Mouse (Mus musculus): ENCODE measurements around the gene Fam71a.

The Fam71a gene

GRCm38 (mm10) chr1:191164717-191165116 is at the start of gene Fam71a:
TSS of gene Fam71a (minus strand) at chr1:191164817.
- DNase-seq (ENCODE audit: low spot score) = no peak

DNA sequence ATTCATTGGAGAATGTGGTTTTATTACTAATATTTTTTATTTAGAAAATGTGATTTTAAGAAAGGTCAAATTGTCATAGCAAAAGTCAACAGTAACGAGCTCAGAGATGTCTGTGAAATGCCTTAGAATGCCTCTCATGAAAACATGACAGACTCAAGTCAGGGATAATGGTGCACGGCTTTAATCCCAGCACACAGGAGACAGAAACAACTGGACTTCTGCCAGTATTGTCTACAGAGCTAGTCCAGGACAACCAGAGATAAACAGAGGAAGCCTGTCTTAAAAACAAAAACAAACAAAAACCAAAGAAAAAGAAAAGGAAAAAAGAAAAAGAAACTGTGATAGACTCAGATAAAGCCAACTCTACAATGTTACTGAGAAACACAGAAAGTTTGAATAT is 46.5 kb upstream of the Fam71a start:
- DNase-seq (ENCODE audit: low spot score) = no peak

DNA sequence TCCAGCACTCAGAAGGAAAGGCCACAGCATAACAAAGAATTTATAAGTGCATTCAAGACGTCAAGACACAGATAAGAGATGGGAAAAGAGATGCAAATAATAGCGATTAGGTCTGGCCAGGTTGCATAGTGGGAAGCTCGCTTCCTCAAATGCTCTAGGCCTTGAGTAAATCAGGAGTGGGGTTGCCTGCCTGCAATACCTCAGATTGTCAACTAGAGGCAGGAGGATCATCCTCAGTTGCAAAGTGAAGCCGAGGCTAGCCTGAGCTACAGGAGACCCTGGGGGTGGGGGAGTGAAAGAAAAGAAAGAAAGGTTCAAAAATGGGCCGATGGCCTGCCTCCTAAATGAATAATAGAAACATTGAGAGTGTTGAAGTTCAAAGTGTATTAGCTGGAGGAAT is 41.2 kb upstream of the Fam71a start:
- no peak for DNase-seq (ENCODE audit: low spot score)

- DNase-seq (ENCODE audit: low spot score) = no peak
These were observed 40.3 kb upstream of the Fam71a start for GRCm38 (mm10) chr1:191204876-191205275.

DNA sequence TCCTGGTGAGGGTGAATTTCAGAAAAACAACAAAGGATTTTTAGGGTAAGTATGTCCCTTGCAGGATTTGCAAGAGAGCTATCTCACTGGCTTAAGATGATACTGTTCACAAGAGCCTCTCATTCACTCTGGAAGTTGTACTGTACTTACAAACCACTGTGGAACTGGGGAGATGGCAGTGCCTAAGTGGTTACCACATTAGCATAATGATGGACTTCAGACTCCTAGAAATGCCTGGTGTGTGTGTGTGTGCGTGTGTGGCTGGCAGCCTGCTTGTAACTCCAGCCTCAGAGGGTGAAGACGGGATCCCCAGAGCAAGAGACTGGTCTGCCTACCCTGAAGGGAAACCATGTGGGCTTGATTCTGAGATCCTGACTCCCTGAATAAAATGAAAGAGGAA is 38.9 kb upstream of the Fam71a start:
- no peak for DNase-seq (ENCODE audit: low spot score)

DNA sequence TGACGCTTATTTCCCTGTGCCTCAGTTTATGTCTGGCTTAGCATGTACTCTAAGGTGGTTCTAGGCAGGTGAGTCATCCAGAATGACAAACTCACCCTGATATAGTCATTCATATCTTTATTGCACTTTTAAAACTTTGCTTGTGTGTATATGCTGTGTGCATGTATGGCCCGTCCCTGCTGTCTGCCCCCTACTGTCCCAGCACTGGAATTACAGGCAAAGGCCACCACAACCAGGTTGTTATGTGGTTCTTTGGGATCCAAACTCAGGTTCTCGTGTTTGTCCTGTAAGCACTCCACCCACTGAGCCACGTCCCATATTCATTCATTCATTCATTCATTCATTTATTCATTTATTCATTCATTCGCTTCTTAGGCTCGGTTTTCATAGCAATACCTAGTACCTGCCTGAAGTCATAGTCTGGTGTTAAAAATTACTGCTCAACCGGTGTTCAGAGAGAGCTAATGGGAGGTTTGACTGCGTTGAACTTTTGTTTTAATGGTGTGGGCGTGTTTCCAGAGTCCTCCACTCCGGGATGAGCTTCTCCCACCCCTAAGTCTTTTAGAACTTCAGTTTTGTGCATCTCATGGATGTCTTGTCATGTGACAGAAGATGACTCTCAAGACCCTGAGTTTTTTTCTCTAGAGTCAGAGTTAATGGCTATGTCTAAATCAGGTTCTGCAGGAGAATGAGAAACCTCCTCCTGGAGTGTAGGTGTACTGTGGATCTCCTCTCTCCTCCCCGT is 37.8 kb upstream of the Fam71a start:
- DNase-seq (ENCODE audit: low spot score) = no peak

DNA sequence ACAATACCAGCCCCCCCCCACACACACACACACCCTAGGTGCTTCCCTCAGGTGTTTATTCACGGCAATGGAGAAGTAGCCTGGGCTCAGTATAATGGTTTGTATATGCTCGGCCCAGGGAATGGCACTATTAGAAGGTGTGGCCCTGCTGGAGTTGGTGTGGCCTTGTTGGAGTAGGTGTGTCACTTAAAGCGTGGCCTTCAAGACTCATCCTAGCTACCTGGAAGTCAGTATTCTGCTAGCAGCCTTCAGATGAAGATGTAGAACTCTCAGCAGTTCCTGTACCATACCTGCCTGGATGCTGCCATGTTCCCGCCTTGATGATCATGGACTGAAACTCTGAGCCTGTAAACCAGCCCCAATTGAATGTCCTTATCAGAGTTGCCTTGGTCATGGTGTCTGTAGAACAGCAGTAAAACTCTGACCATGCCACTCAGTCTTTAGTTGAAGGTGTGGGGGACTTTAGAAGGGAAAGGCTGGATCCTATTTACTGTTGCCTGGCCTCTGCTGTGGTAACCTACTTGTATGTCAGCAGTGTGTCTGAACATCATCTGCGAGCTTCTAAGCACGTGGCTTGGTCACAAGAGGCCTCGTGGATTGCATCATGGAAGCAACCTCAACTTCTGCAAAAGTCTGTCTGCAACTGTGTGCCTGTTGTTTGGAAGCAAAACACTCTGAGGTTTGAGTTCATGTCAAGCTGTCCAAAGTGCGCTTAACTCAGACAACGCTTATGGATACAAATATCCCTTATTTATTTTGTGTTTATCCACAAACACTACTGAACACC is 36.4 kb upstream of the Fam71a start:
- DNase-seq (ENCODE audit: low spot score) = no peak

- no peak for DNase-seq (ENCODE audit: low spot score)
These were observed 33.3 kb upstream of the Fam71a start for GRCm38 (mm10) chr1:191197916-191198315.

GRCm38 (mm10) chr1:191196016-191196415 is 31.4 kb upstream of the Fam71a start:
- no peak for DNase-seq (ENCODE audit: low spot score)

DNA sequence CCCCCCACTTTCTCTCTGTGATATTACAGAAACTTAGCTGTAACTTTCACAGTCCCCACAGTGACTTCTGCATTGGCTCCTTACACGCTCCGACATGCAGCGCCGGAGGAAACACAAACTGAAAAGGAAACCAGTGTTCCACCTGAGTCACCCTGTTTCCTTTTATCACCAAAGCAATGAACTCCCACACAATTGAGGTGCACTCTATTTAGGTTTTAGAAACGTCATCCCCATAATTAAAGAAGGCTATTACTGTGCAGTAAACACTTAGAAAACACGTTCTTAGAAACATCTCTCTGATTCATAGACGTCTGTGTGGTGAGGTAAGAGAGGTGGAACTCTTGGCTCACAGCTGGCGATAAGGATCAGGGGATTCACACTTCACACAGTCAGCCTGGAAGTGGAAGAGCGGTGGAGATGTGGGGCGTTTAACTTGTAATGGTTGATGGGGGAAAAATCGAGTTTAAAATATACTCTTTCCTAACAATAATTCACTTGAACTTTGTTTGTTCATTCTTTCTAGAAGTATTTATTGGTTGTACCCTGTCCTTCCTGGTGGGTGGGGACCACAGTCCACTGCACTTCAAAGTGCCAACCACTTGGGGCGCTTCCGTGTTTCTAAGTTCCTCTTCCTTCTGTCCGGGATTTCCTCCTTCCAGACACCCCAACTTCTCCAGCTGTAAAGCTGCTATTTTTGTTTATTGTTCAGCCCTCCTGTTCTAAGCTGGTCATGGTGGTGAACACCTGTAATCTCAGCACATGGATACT is 29.2 kb upstream of the Fam71a start:
- peak; percentile 70 for DNase-seq (ENCODE audit: low spot score)

- DNase-seq (ENCODE audit: low spot score) = no peak
These were observed 28.1 kb upstream of the Fam71a start for GRCm38 (mm10) chr1:191192751-191193150.

DNA sequence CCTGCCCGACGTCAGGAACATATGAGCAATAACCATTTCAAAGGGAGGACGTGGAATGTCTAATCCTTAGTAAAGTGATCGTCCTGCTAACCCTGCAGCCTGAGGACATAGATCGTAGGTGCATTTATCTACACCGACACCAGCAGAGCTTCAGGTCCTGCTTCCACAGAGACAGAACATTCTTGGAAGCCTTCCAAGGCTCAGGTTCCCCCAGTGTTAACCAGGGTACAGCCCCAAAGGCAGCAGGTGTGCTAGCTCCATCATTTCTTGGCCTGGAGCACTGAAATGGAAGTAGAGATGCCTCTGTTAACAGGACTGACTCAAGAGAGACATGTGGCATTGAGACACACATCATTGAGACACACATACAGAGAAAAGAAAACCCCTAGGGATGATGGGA is 27.6 kb upstream of the Fam71a start:
- DNase-seq (ENCODE audit: low spot score) = no peak

GRCm38 (mm10) chr1:191189671-191190372 is 25.2 kb upstream of the Fam71a start:
- DNase-seq (ENCODE audit: low spot score) = no peak

DNA sequence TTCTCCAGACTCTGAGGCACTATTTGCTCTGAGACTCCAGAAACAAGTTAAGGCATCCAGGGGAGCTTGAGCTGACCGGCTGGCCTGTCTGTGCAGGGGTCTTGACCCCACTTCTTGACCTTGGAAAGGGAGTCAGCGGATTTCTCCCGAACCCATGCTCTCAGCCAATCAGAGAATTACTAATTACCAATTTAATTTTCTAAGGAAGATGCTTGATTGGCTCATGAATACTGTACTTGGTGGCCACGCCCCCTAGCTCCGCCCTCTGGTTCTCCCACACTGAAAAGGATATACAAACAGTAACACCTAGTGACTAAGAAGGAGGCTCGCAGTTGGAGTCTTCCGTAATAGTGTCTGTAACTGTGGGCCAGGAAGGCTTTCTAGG is 21.8 kb upstream of the Fam71a start:
- DNase-seq (ENCODE audit: low spot score) = no peak

- DNase-seq (ENCODE audit: low spot score) = no peak
These were observed 21.3 kb upstream of the Fam71a start for GRCm38 (mm10) chr1:191185761-191186385.

GRCm38 (mm10) chr1:191184841-191185251 is 20.2 kb upstream of the Fam71a start:
- DNase-seq (ENCODE audit: low spot score) = no peak

DNA sequence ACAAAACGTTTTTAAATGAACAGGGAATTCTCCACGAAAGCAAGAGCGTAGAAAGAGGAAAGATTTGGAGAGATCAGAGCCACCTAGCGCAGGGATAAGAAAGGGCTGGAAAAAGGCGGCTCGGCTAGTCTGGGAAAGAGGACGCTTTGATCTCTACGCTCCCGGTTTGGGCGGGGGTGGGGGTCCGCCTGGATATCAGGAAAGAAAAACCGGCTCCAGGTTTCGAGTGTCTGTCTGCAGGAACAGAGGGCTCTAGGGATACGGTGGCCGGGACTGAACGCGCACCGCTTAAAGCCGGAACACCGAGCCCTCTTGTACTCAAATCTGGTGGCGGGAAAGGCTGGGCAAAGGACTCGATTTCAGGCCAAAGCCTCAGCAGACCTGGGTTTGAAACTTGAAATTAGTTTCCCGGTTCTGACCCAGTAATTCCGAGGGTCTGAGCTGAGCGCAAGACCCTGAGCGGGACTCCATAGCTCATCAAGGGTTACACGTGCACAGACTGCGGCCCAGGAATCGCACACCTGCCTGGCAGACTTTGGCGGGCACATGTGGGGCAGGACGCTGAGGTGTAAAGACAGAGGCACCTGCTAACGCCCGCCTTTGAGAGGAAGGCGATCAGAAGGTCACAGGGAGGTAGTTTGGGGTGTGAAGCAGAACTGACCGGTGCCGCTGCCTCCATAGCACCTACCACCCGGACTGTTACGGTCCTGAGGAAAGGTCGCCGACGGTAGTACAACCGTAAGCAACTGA is 19.6 kb upstream of the Fam71a start:
- DNase-seq (ENCODE audit: low spot score) = no peak

GRCm38 (mm10) chr1:191183163-191184065 is 18.8 kb upstream of the Fam71a start:
- peak; percentile 64 for DNase-seq (ENCODE audit: low spot score)

DNA sequence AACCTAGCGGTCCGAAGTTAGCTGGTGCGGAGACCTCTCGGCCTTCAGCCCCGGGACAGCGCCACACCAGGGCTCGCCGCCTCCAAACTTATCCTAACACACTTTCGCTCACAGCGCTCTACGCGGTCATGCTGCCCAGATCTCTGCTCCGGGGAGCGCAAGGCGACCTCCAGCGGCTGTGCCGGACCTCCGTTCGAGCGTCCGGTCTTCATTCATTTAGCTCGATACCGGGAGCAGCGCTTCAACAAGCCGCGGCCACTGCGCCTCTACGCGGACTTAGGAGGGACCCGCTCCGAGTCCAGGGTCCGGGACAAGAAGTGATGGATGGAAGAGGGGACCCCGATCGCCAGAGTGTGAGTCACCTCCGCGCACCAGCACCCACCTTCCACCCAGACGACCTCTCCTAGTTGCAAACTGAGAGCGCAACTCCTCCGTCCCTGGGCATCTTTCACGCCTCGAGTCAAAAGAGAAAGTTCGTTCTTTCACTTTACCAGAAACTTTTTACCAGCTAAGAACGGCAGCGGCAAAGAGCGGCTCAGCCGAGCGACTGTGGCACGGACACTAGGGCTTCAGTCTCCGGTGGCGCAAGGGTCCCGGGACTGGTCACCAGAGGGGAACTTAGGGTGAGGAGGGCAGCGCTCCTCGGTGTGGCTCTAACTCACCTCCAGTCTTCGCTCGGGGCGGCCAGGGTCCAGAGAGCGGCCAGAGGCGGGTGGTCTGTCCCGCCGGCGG is 18.0 kb upstream of the Fam71a start:
- no peak for DNase-seq (ENCODE audit: low spot score)

All from T-cell, adult 2 months (primary cell).